Mouse (Mus musculus) hindbrain, postnatal 0 days (tissue): ENCODE measurements around the gene Dlg1. TPM values are rescaled to one million over a fixed set of nuclear protein-coding genes. Genes with fewer than 3 reads are reported as not detected.

Source experiments
- ATAC-seq: fragments of 200-750 bp; cut with Nextera tagmentation; 2 replicates; pipeline ENCODE4 v1.8.0; 2017; ENCODE audit warnings: mild to moderate bottlenecking, moderate TSS enrichment, moderate library complexity
- DNase-seq: peaks from one replicate; pipeline ENCODE4 v3.0.0-alpha.2; 2015; ENCODE audit warnings: low spot score
- H3K27ac ChIP-seq: fragments of 300-500 bp; sonication (generic); 2 replicates; pipeline ENCODE4 v1.5.1; 2014; ENCODE audit warnings: mild to moderate bottlenecking
- H3K27me3 ChIP-seq: fragments of 300-500 bp; sonication (generic); 2 replicates; pipeline ENCODE4 v1.6.1; 2014; ENCODE audit warnings: low read length, mixed read lengths; ENCODE audit not compliant: insufficient read depth
- H3K36me3 ChIP-seq: fragments of 300-500 bp; sonication (generic); 2 replicates; pipeline ENCODE4 v1.6.1; 2014; ENCODE audit warnings: low read length, mixed read lengths; ENCODE audit not compliant: insufficient read depth
- H3K4me1 ChIP-seq: fragments of 300-500 bp; sonication (generic); 2 replicates; pipeline ENCODE4 v1.6.1; 2014; ENCODE audit warnings: antibody characterized with exemption, low read length, mixed read lengths; ENCODE audit not compliant: insufficient read depth
- H3K4me2 ChIP-seq: fragments of 300-500 bp; sonication (generic); 2 replicates; pipeline ENCODE4 v1.6.1; 2014; ENCODE audit warnings: low read depth, mild to moderate bottlenecking, low read length, moderate library complexity, mixed read lengths
- H3K4me3 ChIP-seq: fragments of 300-500 bp; sonication (generic); 2 replicates; pipeline ENCODE4 v1.5.1; 2014; ENCODE audit warnings: low read length
- H3K9ac ChIP-seq: fragments of 300-500 bp; sonication (generic); replicated peaks from 2 replicates; pipeline ENCODE4 v1.6.1; 2014; ENCODE audit warnings: mild to moderate bottlenecking, low read length, moderate library complexity, mixed read lengths
- H3K9me3 ChIP-seq: fragments of 300-500 bp; sonication (generic); 2 replicates; pipeline ENCODE4 v1.6.1; 2016; ENCODE audit warnings: low read length, mixed read lengths
- CTCF ChIP-seq: IDR thresholded peaks from 2 replicates; pipeline ENCODE4 v1.5.1; 2016; ENCODE audit warnings: antibody characterized with exemption, control low read depth, low read depth
- WGBS: fragments of 180-500 bp; shearing (Covaris S2); extraction: QIAGEN DNeasy Blood & Tissue Kit; methylation state at CpG from one replicate; pipeline ENCODE4 v1.1.7; 2014; 5-methylcytosine and 5-hydroxymethylcytosine counted together
- polyA plus RNA-seq: library from polyadenylated mRNA; unstranded; fragments of >200 nt; fragmentation: Nextera tagmentation; extraction: Ambion mirVana; gene quantifications from 2 replicates; pipeline ENCODE4 v1.2.1, GENCODE M21; 2015
- total RNA-seq: library from RNA; depleted of rRNA; stranded (reverse); fragments of >200 nt; gene quantifications from 2 replicates; pipeline ENCODE4 v1.2.3, GENCODE M21; 2014

Gene Dlg1
- total and polyA plus RNA-seq, 2 experiments from 2014 or later, result 11.3 to 22.7 TPM

- DNase-seq, result no peak
- H3K4me3 ChIP-seq, result no peak overlapping the region
- H3K9me3 ChIP-seq, result no peaks in the 10 kb centered on the region
- H3K9ac ChIP-seq, result no peak overlapping the region
- WGBS, result 91% methylated on average over 3 of the region's 3 CpGs
- H3K4me2 ChIP-seq, result no peak overlapping the region
- no peak overlapping the region for H3K27ac ChIP-seq
- no peaks in the 10 kb centered on the region for H3K4me1 ChIP-seq
- no peaks in the 10 kb centered on the region for H3K27me3 ChIP-seq
- 0 out of 2 replicates have a peak, but pooled peaks cover 11% of the 10 kb centered on the region for H3K36me3 ChIP-seq
- no peak for ATAC-seq
- no peak for TF ChIP-seq CTCF
These were observed 203.7 kb downstream of the Dlg1 start for GRCm38 (mm10) chr16:31866911-31867310.

GRCm38 (mm10) chr16:31867736-31868135 is 204.5 kb downstream of the Dlg1 start:
- H3K4me2 ChIP-seq, result no peak overlapping the region
- ATAC-seq, result no peak
- 68% methylated on average over 4 of the region's 4 CpGs for WGBS

GRCm38 (mm10) chr16:31873721-31874120 is 210.5 kb downstream of the Dlg1 start:
- Histone ChIP-seq H3K9me3 (no peaks in the 10 kb centered on the region), H3K27me3 (no peaks in the 10 kb centered on the region), H3K27ac (no peak overlapping the region), H3K4me2 (no peak overlapping the region), H3K9ac (no peak overlapping the region), H3K4me1 (no peaks in the 10 kb centered on the region), H3K4me3 (no peak overlapping the region), H3K36me3 (peaks cover 6% of the 10 kb centered on the region; the same call in 1 of the 2 replicates)
- ATAC-seq (no peak), DNase-seq (no peak)
- WGBS, result 90% methylated on average over 8 of the region's 8 CpGs
- TF ChIP-seq CTCF, result no peak

More at GRCm38 (mm10) chr16:31867736-31868135, 204.5 kb downstream of the Dlg1 start:
- H3K4me1 ChIP-seq, result no peaks in the 10 kb centered on the region
- H3K9me3 ChIP-seq, result no peaks in the 10 kb centered on the region
- no peak for DNase-seq
- no peak for TF ChIP-seq CTCF
- no peaks in the 10 kb centered on the region for H3K27me3 ChIP-seq
- no peak overlapping the region for H3K9ac ChIP-seq
- H3K4me3 ChIP-seq, result no peak overlapping the region
- H3K27ac ChIP-seq, result no peak overlapping the region
- 0 out of 2 replicates have a peak, but pooled peaks cover 11% of the 10 kb centered on the region for H3K36me3 ChIP-seq

- no peak for DNase-seq
- Histone ChIP-seq H3K4me1 (no peaks in the 10 kb centered on the region), H3K9me3 (no peaks in the 10 kb centered on the region), H3K4me2 (no peak overlapping the region), H3K27me3 (no peaks in the 10 kb centered on the region), H3K9ac (no peak overlapping the region), H3K27ac (no peak overlapping the region), H3K4me3 (no peak overlapping the region), H3K36me3 (peaks cover 6% of the 10 kb centered on the region; the same call in 1 of the 2 replicates)
- 95% methylated on average over 4 of the region's 4 CpGs for WGBS
- ATAC-seq, result no peak
- TF ChIP-seq CTCF, result no peak
These were observed 212.1 kb downstream of the Dlg1 start for GRCm38 (mm10) chr16:31875391-31875790.

- H3K4me3 ChIP-seq, result no peak overlapping the region
- ATAC-seq (no peak), DNase-seq (peak; percentile 53)
- H3K36me3 ChIP-seq, result peaks cover 6% of the 10 kb centered on the region; the same call in 1 of the 2 replicates
- no peak for TF ChIP-seq CTCF
- no peaks in the 10 kb centered on the region for H3K9me3 ChIP-seq
- no peak overlapping the region for H3K27ac ChIP-seq
- H3K9ac ChIP-seq, result no peak overlapping the region
- no peaks in the 10 kb centered on the region for H3K4me1 ChIP-seq
- H3K4me2 ChIP-seq, result no peak overlapping the region
- 72% methylated on average over 10 of the region's 10 CpGs for WGBS
- H3K27me3 ChIP-seq, result no peaks in the 10 kb centered on the region
These were observed 213.1 kb downstream of the Dlg1 start for GRCm38 (mm10) chr16:31876386-31876785.

GRCm38 (mm10) chr16:31878052-31878451 is 214.8 kb downstream of the Dlg1 start:
- Histone ChIP-seq H3K4me2 (no peak overlapping the region), H3K27ac (no peak overlapping the region), H3K4me1 (no peaks in the 10 kb centered on the region), H3K9ac (no peak overlapping the region), H3K36me3 (peaks cover 6% of the 10 kb centered on the region; the same call in 1 of the 2 replicates), H3K9me3 (no peaks in the 10 kb centered on the region), H3K4me3 (no peak overlapping the region), H3K27me3 (no peaks in the 10 kb centered on the region)
- no peak for TF ChIP-seq CTCF
- ATAC-seq (no peak), DNase-seq (no peak)
- 54% methylated on average over 6 of the region's 6 CpGs for WGBS

- ATAC-seq (peak; percentile 52; the same call in 1 of the 2 replicates), DNase-seq (peak; percentile 60)
- Histone ChIP-seq H3K9me3 (no peaks in the 10 kb centered on the region), H3K4me2 (0 out of 2 replicates have a peak within 1 kb of the TSS, but pooled peaks have one; percentile 17), H3K9ac (no peak within 1 kb of the TSS), H3K27me3 (no peaks in the 10 kb centered on the region), H3K4me3 (no peak within 1 kb of the TSS), H3K4me1 (peaks cover 7% of the 10 kb centered on the region; the same call in 1 of the 2 replicates), H3K36me3 (peaks cover 4% of the 10 kb centered on the region; the same call in 1 of the 2 replicates), H3K27ac (no peak within 1 kb of the TSS)
- TF ChIP-seq CTCF, result peak; percentile 86
- 32% methylated on average over 21 of the region's 21 CpGs for WGBS
These were observed 215.5 kb downstream of the Dlg1 start, which contains the start of gene Meltf for GRCm38 (mm10) chr16:31878573-31879257. Meltf (plus strand) TSS chr16:31878810.
